Mouse (Mus musculus) ES-E14 (cell line): ENCODE results near the gene Neto2.

Experiments
- HCFC1 ChIP-seq: IDR thresholded peaks from 2 replicates; pipeline ENCODE4 v1.6.1; 2012; ENCODE audit warnings: low read length, inconsistent platforms, borderline replicate concordance; ENCODE audit not compliant: insufficient read depth
- MAFK ChIP-seq: IDR thresholded peaks from 2 replicates; pipeline ENCODE4 v1.6.1; 2014; ENCODE audit warnings: mild to moderate bottlenecking, low read depth, low read length, inconsistent platforms; ENCODE audit not compliant: insufficient read depth

DNA sequence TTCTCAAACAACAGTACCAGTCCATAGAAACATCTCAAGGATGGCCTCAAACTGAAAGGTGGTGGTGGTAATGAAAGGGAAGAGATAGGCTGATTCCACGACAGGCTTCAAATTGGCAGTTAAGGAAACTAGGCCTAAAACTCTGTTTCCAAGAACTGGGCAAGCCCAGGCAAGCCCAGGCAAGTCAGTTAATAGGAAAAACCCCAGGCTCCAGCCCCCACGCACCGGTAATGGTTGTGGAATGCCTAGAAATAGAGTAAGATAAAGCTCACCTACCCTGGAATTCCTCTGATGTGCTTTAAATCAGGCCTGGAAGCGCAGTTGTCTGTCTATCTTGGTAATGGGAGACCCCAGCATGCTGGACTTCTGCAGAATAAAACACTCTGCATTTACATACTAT is 98.0 kb downstream of the Neto2 start:
- TF ChIP-seq HCFC1 (no peak), MAFK (no peak)
